Comparison of ENCODE assay signal across 13 mouse cellular contexts in the genomic region with DNA sequence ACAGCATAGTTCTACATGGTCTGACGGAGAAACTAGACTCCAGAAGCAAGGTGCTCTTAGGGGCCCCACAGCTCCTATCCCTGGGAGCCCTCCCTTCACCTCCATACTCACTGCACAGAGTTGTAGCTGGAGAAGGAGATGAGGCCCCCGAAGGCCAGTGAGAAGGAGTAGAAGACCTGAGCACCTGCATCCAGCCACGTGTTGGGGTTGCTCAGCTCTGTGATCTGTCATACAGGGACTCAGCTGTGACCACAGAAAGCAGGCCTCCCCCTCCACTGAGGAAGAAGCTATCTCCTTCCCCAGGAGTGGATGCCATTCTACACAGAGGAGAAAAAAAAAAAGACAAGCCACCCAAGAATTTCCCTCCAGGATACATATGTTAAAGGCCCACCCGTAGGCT. TPM values are rescaled to one million over a fixed set of nuclear protein-coding genes. Genes with fewer than 3 reads are reported as not detected.
"Had no signal": no experiment of that assay in that cellular context is flagged by ENCODE, and none has a peak within 500 bp of the region (broad histone marks: within the 10 kb centered on the region; RNA-seq: fewer than 3 reads in every experiment).

No protein-coding gene starts in this region.

- DNase-seq: kidney, adult 11 months; kidney, adult 8-10 months; kidney, postnatal 10 days; left cerebral cortex, postnatal 4 days; liver, postnatal 0 days; lung, embryonic 14.5 days; retina, postnatal 1 day; right cerebral cortex, postnatal 25 days; spleen, adult 18-20 months had no signal

RNA-seq across cellular contexts. Expression of gene Slc6a18, which starts 11.1 kb away (rescaled TPM):
- total RNA-seq: layer of hippocampus, postnatal 14 days; left cerebral cortex, adult 8-10 months; left cerebral cortex, postnatal 14 days; left cerebral cortex, postnatal 4 days; megakaryocyte, adult 5-6 weeks had no signal

RNA-seq across cellular contexts. Expression of gene Slc6a19, which starts 15.7 kb away (rescaled TPM):
- total RNA-seq: left cerebral cortex, postnatal 4 days had no signal
